Mouse (Mus musculus): Measurements from ENCODE around the gene Sox18. TPM values are rescaled to one million over a fixed set of nuclear protein-coding genes. Genes with fewer than 3 reads are reported as not detected.

The Sox18 gene
- total RNA-seq (2021): 10 to 100 TPM; 10.6 to 14.7 TPM
- long read RNA-seq, experiment 1, transcript Sox18-201 (2 exons, 1,620 nt): major isoform, 5 of 5 reads
- long read RNA-seq, experiment 1, partial matches to known transcripts: 0 of 5 reads
- long read RNA-seq, experiment 1, other reads (novel, unspliced or antisense): 0 of 5 reads
- long read RNA-seq, experiment 2, partial matches to known transcripts: 0 of 3 reads
- long read RNA-seq, experiment 2, other reads (novel, unspliced or antisense): 0 of 3 reads

GRCm38 (mm10) chr2:181671326-181671725, at the start of gene Sox18:
Gene Sox18, minus strand, starts transcription at chr2:181671640.
- no peak for DNase-seq (ENCODE audit: low spot score in 2 of 2)
- intact Hi-C loops (cut with DNase I): no loop called here

GRCm38 (mm10) chr2:181721200-181721599, 49.8 kb upstream of the Sox18 start:
- intact Hi-C loops (cut with DNase I): loop anchor here (10.0 kb wide), 2 partner anchors 114 to 144 kb away; partner anchors contain the start of genes Pcmtd2 and Polr3k
- no peak for DNase-seq (ENCODE audit: low spot score in 2 of 2)

- intact Hi-C loops (cut with DNase I): loop anchor here (10.0 kb wide), 2 partner anchors 115 to 145 kb away; partner anchors contain the start of genes Pcmtd2 and Polr3k
- no peak for DNase-seq (ENCODE audit: low spot score in 2 of 2)
These were observed 48.6 kb upstream of the Sox18 start for GRCm38 (mm10) chr2:181720061-181720460.

- DNase-seq (ENCODE audit: low spot score in 2 of 2): peak in 1 of 2 experiments; percentile 4
These were observed 45.6 kb upstream of the Sox18 start for GRCm38 (mm10) chr2:181716991-181717390.

GRCm38 (mm10) chr2:181715382-181715781, 43.9 kb upstream of the Sox18 start:
- no peak for DNase-seq (ENCODE audit: low spot score in 2 of 2)
- intact Hi-C loops (cut with DNase I): no loop called here

More at GRCm38 (mm10) chr2:181716991-181717390, 45.6 kb upstream of the Sox18 start:
- intact Hi-C loops (cut with DNase I): no loop called here

GRCm38 (mm10) chr2:181714903-181715326, 43.5 kb upstream of the Sox18 start, which contains the start of gene Oprl1:
Gene Oprl1, plus strand, starts transcription at chr2:181715016.
- DNase-seq (ENCODE audit: low spot score in 2 of 2): peak; percentile 75 to 81
- intact Hi-C loops (cut with DNase I): no loop called here

GRCm38 (mm10) chr2:181713749-181714148, 42.3 kb upstream of the Sox18 start:
- intact Hi-C loops (cut with DNase I): no loop called here
- peak; percentile 60 to 83 for DNase-seq (ENCODE audit: low spot score in 2 of 2)

GRCm38 (mm10) chr2:181706668-181707067, 35.2 kb upstream of the Sox18 start:
- peak in 1 of 2 experiments; percentile 26 for DNase-seq (ENCODE audit: low spot score in 2 of 2)

GRCm38 (mm10) chr2:181698241-181698640, 26.8 kb upstream of the Sox18 start, which contains the start of gene Lkaaear1:
Gene Lkaaear1, minus strand, starts transcription at chr2:181698442.
- intact Hi-C loops (cut with DNase I): no loop called here
- no peak for DNase-seq (ENCODE audit: low spot score in 2 of 2)

More at GRCm38 (mm10) chr2:181706668-181707067, 35.2 kb upstream of the Sox18 start:
- intact Hi-C loops (cut with DNase I): no loop called here

- intact Hi-C loops (cut with DNase I): no loop called here
- DNase-seq (ENCODE audit: low spot score in 2 of 2): no peak
These were observed 25.5 kb upstream of the Sox18 start for GRCm38 (mm10) chr2:181696801-181697420.

- no peak for DNase-seq (ENCODE audit: low spot score in 2 of 2)
- intact Hi-C loops (cut with DNase I): no loop called here
These were observed 24.3 kb upstream of the Sox18 start for GRCm38 (mm10) chr2:181695776-181696175.

GRCm38 (mm10) chr2:181694581-181694980, 23.1 kb upstream of the Sox18 start:
- intact Hi-C loops (cut with DNase I): no loop called here
- DNase-seq (ENCODE audit: low spot score in 2 of 2): no peak

- intact Hi-C loops (cut with DNase I): no loop called here
- peak; percentile 66 to 81 for DNase-seq (ENCODE audit: low spot score in 2 of 2)
These were observed 22.2 kb upstream of the Sox18 start, which contains the start of gene Rgs19 for GRCm38 (mm10) chr2:181693339-181694280. Gene Rgs19, minus strand, starts transcription at chr2:181693977.

GRCm38 (mm10) chr2:181692304-181692703, 20.9 kb upstream of the Sox18 start:
- no peak for DNase-seq (ENCODE audit: low spot score in 2 of 2)
- intact Hi-C loops (cut with DNase I): no loop called here

GRCm38 (mm10) chr2:181691571-181691970, 20.1 kb upstream of the Sox18 start:
- intact Hi-C loops (cut with DNase I): no loop called here
- DNase-seq (ENCODE audit: low spot score in 2 of 2): no peak

- intact Hi-C loops (cut with DNase I): no loop called here
- no peak for DNase-seq (ENCODE audit: low spot score in 2 of 2)
These were observed 19.6 kb upstream of the Sox18 start for GRCm38 (mm10) chr2:181691083-181691482.

- intact Hi-C loops (cut with DNase I): no loop called here
- peak; percentile 34 to 56 for DNase-seq (ENCODE audit: low spot score in 2 of 2)
These were observed 18.2 kb upstream of the Sox18 start for GRCm38 (mm10) chr2:181689466-181690160.

GRCm38 (mm10) chr2:181687586-181687985, 16.1 kb upstream of the Sox18 start:
- no peak for DNase-seq (ENCODE audit: low spot score in 2 of 2)
- intact Hi-C loops (cut with DNase I): no loop called here

- no peak for DNase-seq (ENCODE audit: low spot score in 2 of 2)
These were observed 14.2 kb upstream of the Sox18 start for GRCm38 (mm10) chr2:181685686-181686085.

More at GRCm38 (mm10) chr2:181685686-181686085, 14.2 kb upstream of the Sox18 start:
- intact Hi-C loops (cut with DNase I): no loop called here
